Mouse (Mus musculus): ENCODE data around the gene Brd7.

Brd7 gene

GRCm38 (mm10) chr8:88299907-88300603 lies 61.9 kb downstream of the Brd7 start:
- Histone ChIP-seq H3K36me3 (ENCODE audit: insufficient read depth, low read length) (no peaks in the 10 kb centered on the region), H3K27me3 (ENCODE audit: insufficient read depth, low read length) (no peaks in the 10 kb centered on the region), H3K4me1 (replicated peaks; ENCODE audit: low read depth, low read length) (no peaks in the 10 kb centered on the region), H3K4me3 (replicated peaks; ENCODE audit: low read length) (no peak overlapping the region), H3K9me3 (ENCODE audit: low read length) (no peaks in the 10 kb centered on the region)
- no peak for TF ChIP-seq NANOG (IDR thresholded peaks at IDR 0.05; ENCODE audit: borderline replicate concordance, low read length)
- no peak for TF ChIP-seq POU5F1 (IDR thresholded peaks at IDR 0.05; ENCODE audit: borderline replicate concordance, low read length)

- H3K4me1 ChIP-seq (replicated peaks; ENCODE audit: low read depth, low read length) = no peaks in the 10 kb centered on the region
- H3K9me3 ChIP-seq (ENCODE audit: low read length) = no peaks in the 10 kb centered on the region
- no peak overlapping the region for H3K4me3 ChIP-seq (replicated peaks; ENCODE audit: low read length)
- 0 out of 2 replicates have a peak, but pooled peaks cover 4% of the 10 kb centered on the region for H3K27me3 ChIP-seq (ENCODE audit: insufficient read depth, low read length)
- no peaks in the 10 kb centered on the region for H3K36me3 ChIP-seq (ENCODE audit: insufficient read depth, low read length)
- TF ChIP-seq POU5F1 (IDR thresholded peaks at IDR 0.05; ENCODE audit: borderline replicate concordance, low read length) = no peak
- no peak for TF ChIP-seq CTCF (conservative IDR thresholded peaks at IDR 0.05; ENCODE audit: low read length)
- TF ChIP-seq NANOG (IDR thresholded peaks at IDR 0.05; ENCODE audit: borderline replicate concordance, low read length) = no peak
Measured at GRCm38 (mm10) chr8:88298733-88299103, 63.3 kb downstream of the Brd7 start.

DNA sequence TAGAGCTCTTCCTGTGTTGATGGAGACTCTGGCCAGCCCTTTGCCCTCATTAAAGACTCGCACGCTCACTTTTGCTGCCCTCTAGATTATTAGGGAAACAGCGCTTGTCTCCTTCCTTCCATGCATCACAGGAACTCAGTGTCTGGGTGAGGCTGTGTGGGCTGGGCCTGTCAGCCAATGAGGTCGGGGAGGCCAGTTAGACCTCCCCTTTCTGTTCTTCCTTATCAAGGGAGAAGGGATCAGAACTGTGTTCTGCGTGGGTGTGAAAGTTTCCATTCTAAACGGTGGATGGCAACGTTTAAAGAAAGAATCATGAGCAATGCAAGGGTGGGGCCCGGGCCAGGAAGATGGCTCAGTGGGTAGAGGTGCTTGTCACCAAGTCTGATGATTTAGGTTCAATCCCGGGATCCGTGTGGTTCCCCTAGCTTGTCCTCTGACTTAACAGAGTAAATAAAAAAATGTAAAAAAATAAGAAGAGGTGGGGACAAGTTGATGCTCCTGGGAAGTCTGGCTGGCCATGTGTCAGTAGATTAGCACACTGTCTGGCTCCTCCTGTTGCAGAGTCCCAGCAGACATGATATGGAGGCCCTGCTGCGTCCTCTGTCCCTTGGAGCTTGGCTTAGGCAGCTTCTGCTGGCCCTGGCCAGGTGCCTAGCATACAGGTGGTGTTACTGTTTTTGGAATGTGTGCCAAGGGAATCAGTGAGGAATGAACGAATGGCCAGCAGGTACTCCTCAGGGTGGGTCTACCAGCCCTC lies 63.8 kb downstream of the Brd7 start:
- Histone ChIP-seq H3K36me3 (ENCODE audit: insufficient read depth, low read length) (no peaks in the 10 kb centered on the region), H3K27me3 (ENCODE audit: insufficient read depth, low read length) (0 out of 2 replicates have a peak, but pooled peaks cover 4% of the 10 kb centered on the region), H3K9me3 (ENCODE audit: low read length) (no peaks in the 10 kb centered on the region), H3K4me1 (replicated peaks; ENCODE audit: low read depth, low read length) (no peaks in the 10 kb centered on the region), H3K4me3 (replicated peaks; ENCODE audit: low read length) (no peak overlapping the region)
- TF ChIP-seq POU5F1 (IDR thresholded peaks at IDR 0.05; ENCODE audit: borderline replicate concordance, low read length) = no peak
- no peak for TF ChIP-seq NANOG (IDR thresholded peaks at IDR 0.05; ENCODE audit: borderline replicate concordance, low read length)
- no peak for TF ChIP-seq CTCF (conservative IDR thresholded peaks at IDR 0.05; ENCODE audit: low read length)

DNA sequence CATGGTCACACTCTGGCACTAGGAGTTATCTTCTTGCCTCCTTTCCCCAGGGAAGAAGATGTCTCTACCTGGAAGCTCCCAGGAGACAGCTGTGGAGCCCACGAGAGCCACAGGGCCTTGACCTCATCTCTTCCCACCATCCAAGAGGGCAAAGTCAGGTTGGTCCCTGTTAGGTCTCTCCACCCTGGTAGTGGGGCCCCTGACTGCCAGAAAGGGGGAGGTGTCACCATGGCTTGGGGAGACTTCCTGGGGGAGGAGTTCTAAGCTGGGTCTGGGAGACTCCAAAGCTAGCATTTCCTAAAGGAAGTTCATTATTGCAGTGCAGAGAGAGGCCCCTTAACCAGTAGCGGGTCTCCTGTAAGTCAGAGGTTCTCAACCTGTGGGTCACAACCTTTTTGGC lies 67.0 kb downstream of the Brd7 start:
- no peaks in the 10 kb centered on the region for H3K4me1 ChIP-seq (replicated peaks; ENCODE audit: low read depth, low read length)
- no peak overlapping the region for H3K4me3 ChIP-seq (replicated peaks; ENCODE audit: low read length)
- no peaks in the 10 kb centered on the region for H3K36me3 ChIP-seq (ENCODE audit: insufficient read depth, low read length)
- no peak for TF ChIP-seq CTCF (conservative IDR thresholded peaks at IDR 0.05; ENCODE audit: low read length)
- TF ChIP-seq NANOG (IDR thresholded peaks at IDR 0.05; ENCODE audit: borderline replicate concordance, low read length) = no peak
- TF ChIP-seq POU5F1 (IDR thresholded peaks at IDR 0.05; ENCODE audit: borderline replicate concordance, low read length) = no peak
- 0 out of 2 replicates have a peak, but pooled peaks cover 9% of the 10 kb centered on the region for H3K27me3 ChIP-seq (ENCODE audit: insufficient read depth, low read length)
- no peaks in the 10 kb centered on the region for H3K9me3 ChIP-seq (ENCODE audit: low read length)

DNA sequence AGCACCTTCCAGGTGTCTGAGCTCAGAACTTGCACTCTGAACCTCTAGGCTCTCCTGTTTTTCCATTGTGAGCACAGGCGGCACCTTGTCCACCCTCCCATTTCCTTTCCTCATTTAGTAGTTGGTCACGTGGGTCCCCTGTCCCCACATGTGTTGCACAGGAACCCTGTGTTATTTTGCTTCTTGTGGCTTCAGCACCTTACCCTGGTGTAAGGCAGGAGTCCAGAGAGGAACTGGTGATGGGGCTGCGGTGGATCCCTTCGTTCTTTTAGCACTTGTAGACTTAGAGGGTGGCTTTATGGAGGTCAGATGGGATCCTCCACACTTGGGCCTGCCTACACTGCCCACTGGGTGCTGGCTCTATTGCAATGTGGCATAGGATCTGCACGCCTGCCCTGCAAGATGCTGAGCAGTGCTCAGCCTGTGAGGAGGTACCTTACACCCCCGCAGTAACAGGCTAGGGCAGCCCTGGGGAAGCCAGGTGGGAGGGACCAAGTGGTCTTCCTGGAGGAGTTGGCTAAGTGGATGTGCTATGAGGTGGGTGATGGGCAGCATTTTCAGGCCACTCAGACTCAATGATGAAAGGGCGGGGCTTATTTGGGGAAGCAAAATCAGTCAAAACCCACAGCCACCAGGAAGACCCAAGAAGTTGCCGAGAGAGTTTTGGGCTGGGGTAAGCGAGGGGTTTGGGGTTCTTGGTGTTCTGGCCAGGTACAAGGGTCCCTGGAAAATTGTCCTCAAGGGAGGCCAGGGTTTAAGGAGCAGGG lies 68.2 kb downstream of the Brd7 start:
- no peak for TF ChIP-seq NANOG (IDR thresholded peaks at IDR 0.05; ENCODE audit: borderline replicate concordance, low read length)
- no peak for TF ChIP-seq POU5F1 (IDR thresholded peaks at IDR 0.05; ENCODE audit: borderline replicate concordance, low read length)
- TF ChIP-seq CTCF (conservative IDR thresholded peaks at IDR 0.05; ENCODE audit: low read length) = no peak
- H3K36me3 ChIP-seq (ENCODE audit: insufficient read depth, low read length) = no peaks in the 10 kb centered on the region
- no peaks in the 10 kb centered on the region for H3K9me3 ChIP-seq (ENCODE audit: low read length)
- peaks cover 4% of the 10 kb centered on the region for H3K4me1 ChIP-seq (replicated peaks; ENCODE audit: low read depth, low read length)
- H3K27me3 ChIP-seq (ENCODE audit: insufficient read depth, low read length) = 0 out of 2 replicates have a peak, but pooled peaks cover 9% of the 10 kb centered on the region
- no peak overlapping the region for H3K4me3 ChIP-seq (replicated peaks; ENCODE audit: low read length)

DNA sequence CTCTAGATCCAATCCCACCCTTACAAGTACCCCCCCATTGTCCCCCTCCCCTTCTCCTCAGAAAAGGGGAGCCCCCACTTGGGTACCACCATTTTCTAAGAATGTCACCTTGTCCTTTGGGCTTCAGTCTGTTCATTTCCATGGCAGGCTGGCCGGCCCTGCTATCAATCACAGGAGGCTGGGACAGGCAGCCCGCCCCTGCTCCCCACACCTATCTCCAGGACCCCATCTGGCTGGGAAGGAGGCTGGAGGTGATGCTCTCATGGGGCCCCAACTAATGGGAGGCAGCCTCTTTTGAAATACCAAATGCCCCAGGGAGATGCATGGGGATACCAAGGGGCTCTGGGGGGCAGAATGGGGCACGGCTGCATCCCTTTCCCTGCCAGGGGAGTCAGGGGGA lies 69.1 kb downstream of the Brd7 start:
- H3K4me1 ChIP-seq (replicated peaks; ENCODE audit: low read depth, low read length) = peaks cover 6% of the 10 kb centered on the region
- no peak for TF ChIP-seq POU5F1 (IDR thresholded peaks at IDR 0.05; ENCODE audit: borderline replicate concordance, low read length)
- TF ChIP-seq NANOG (IDR thresholded peaks at IDR 0.05; ENCODE audit: borderline replicate concordance, low read length) = no peak
- TF ChIP-seq CTCF (conservative IDR thresholded peaks at IDR 0.05; ENCODE audit: low read length) = no peak
- H3K9me3 ChIP-seq (ENCODE audit: low read length) = no peaks in the 10 kb centered on the region
- H3K36me3 ChIP-seq (ENCODE audit: insufficient read depth, low read length) = no peaks in the 10 kb centered on the region
- H3K4me3 ChIP-seq (replicated peaks; ENCODE audit: low read length) = no peak overlapping the region
- 0 out of 2 replicates have a peak, but pooled peaks cover 15% of the 10 kb centered on the region for H3K27me3 ChIP-seq (ENCODE audit: insufficient read depth, low read length)

GRCm38 (mm10) chr8:88291305-88291690 lies 70.7 kb downstream of the Brd7 start:
- Histone ChIP-seq H3K4me3 (replicated peaks; ENCODE audit: low read length) (no peak overlapping the region), H3K36me3 (ENCODE audit: insufficient read depth, low read length) (no peaks in the 10 kb centered on the region), H3K4me1 (replicated peaks; ENCODE audit: low read depth, low read length) (peaks cover 6% of the 10 kb centered on the region), H3K27me3 (ENCODE audit: insufficient read depth, low read length) (0 out of 2 replicates have a peak, but pooled peaks cover 20% of the 10 kb centered on the region), H3K9me3 (ENCODE audit: low read length) (no peaks in the 10 kb centered on the region)
- TF ChIP-seq POU5F1 (IDR thresholded peaks at IDR 0.05; ENCODE audit: borderline replicate concordance, low read length) (no peak), NANOG (IDR thresholded peaks at IDR 0.05; ENCODE audit: borderline replicate concordance, low read length) (no peak), CTCF (conservative IDR thresholded peaks at IDR 0.05; ENCODE audit: low read length) (no peak)
